In genomic region chr1:134414038-134414437, GRCm38 (mm10) we compare ENCODE assay signal across 8 mouse cellular contexts. TPM values are rescaled to one million over a fixed set of nuclear protein-coding genes. Genes with fewer than 3 reads are reported as not detected.
A peak's percentile ranks its signal among the peaks of the same experiment; 100 is the strongest.
DNase-seq lines count a peak whose midpoint lies in the region; ATAC-seq lines count a peak whose summit lies in the region.
"Had no signal": no experiment of that assay in that cellular context is flagged by ENCODE, and none has a peak within 500 bp of the region (broad histone marks: within the 10 kb centered on the region; RNA-seq: fewer than 3 reads in every experiment).

No protein-coding gene starts in this region.

- peak; percentile 44 to 46 for DNase-seq in kidney, adult 8-10 months
- no peak for DNase-seq in kidney, adult 11 months
- DNase-seq in thymus, postnatal 4 days: no peak
- DNase-seq: cerebellum, adult 11 months had no signal

- no peaks in the 10 kb centered on the region for H3K9me3 ChIP-seq in embryonic facial prominence, embryonic 15.5 days (replicated peaks)
- H3K9me3 ChIP-seq in kidney, embryonic 16.5 days (ENCODE audit: low read length): no peaks in the 10 kb centered on the region
- no peaks in the 10 kb centered on the region for H3K9me3 ChIP-seq in neural tube, embryonic 15.5 days (replicated peaks)

- peaks cover 33% of the 10 kb centered on the region for H3K4me1 ChIP-seq in embryonic facial prominence, embryonic 15.5 days
- peaks cover 35% of the 10 kb centered on the region for H3K4me1 ChIP-seq in kidney, embryonic 16.5 days (ENCODE audit: insufficient read depth, low read length)
- H3K4me1 ChIP-seq in neural tube, embryonic 15.5 days: peaks cover 38% of the 10 kb centered on the region

- 36% methylated on average over 2 of the region's 2 CpGs for WGBS in embryonic facial prominence, embryonic 15.5 days
- WGBS in kidney, embryonic 16.5 days: 36% methylated on average over 2 of the region's 2 CpGs
- WGBS in neural tube, embryonic 15.5 days: 47% methylated on average over 2 of the region's 2 CpGs

- peak overlapping the region; percentile 97 for H3K27ac ChIP-seq in embryonic facial prominence, embryonic 15.5 days (replicated peaks)
- peak overlapping the region; percentile 96; the same call in 1 of the 2 replicates for H3K27ac ChIP-seq in kidney, embryonic 16.5 days (ENCODE audit: low read length)
- 0 out of 2 replicates have a peak overlapping the region, but pooled peaks have one; percentile 96 for H3K27ac ChIP-seq in neural tube, embryonic 15.5 days (replicated peaks)

- H3K4me3 ChIP-seq in embryonic facial prominence, embryonic 15.5 days (replicated peaks): no peak overlapping the region
- no peak overlapping the region for H3K4me3 ChIP-seq in kidney, embryonic 16.5 days (ENCODE audit: low read length)
- no peak overlapping the region for H3K4me3 ChIP-seq in neural tube, embryonic 15.5 days (replicated peaks)

- H3K4me2 ChIP-seq in embryonic facial prominence, embryonic 15.5 days (replicated peaks): no peak overlapping the region
- no peak overlapping the region for H3K4me2 ChIP-seq in kidney, embryonic 16.5 days (replicated peaks; ENCODE audit: low read depth, low read length)
- no peak overlapping the region for H3K4me2 ChIP-seq in neural tube, embryonic 15.5 days

- ATAC-seq in embryonic facial prominence, embryonic 15.5 days (ENCODE audit: insufficient number of reproducible peaks, low FRiP score, low TSS enrichment, low read depth): no peak
- ATAC-seq in kidney, embryonic 16.5 days (ENCODE audit: low FRiP score, low TSS enrichment): no peak
- ATAC-seq in neural tube, embryonic 15.5 days (ENCODE audit: low FRiP score): no peak
- no peak for ATAC-seq in inflammation-experienced regulatory T-cells, adult 6 months

- no peaks in the 10 kb centered on the region for H3K27me3 ChIP-seq in embryonic facial prominence, embryonic 15.5 days
- no peaks in the 10 kb centered on the region for H3K27me3 ChIP-seq in kidney, embryonic 16.5 days (ENCODE audit: insufficient read depth, low read length)
- no peaks in the 10 kb centered on the region for H3K27me3 ChIP-seq in neural tube, embryonic 15.5 days (replicated peaks)

- H3K9ac ChIP-seq in embryonic facial prominence, embryonic 15.5 days: no peak overlapping the region
- H3K9ac ChIP-seq in kidney, embryonic 16.5 days (replicated peaks; ENCODE audit: low read length): peak overlapping the region; percentile 65; the same call in 1 of the 2 replicates
- no peak overlapping the region for H3K9ac ChIP-seq in neural tube, embryonic 15.5 days (replicated peaks)

- peaks cover 24% of the 10 kb centered on the region for H3K36me3 ChIP-seq in embryonic facial prominence, embryonic 15.5 days
- H3K36me3 ChIP-seq in kidney, embryonic 16.5 days (ENCODE audit: insufficient read depth, low read length): peaks cover 21% of the 10 kb centered on the region
- H3K36me3 ChIP-seq in neural tube, embryonic 15.5 days: peaks cover 7% of the 10 kb centered on the region

RNA-seq across cellular contexts. Expression of gene Adipor1, which starts 1.1 kb away (rescaled TPM):
- 102 TPM in 2 replicates for polyA plus RNA-seq in embryonic facial prominence, embryonic 15.5 days (2015; fragmentation: Nextera tagmentation; extraction: Ambion mirVana)
- 98.2 and 101 TPM in 2 replicates for polyA plus RNA-seq in kidney, embryonic 16.5 days (2015; fragmentation: Nextera tagmentation; extraction: Ambion mirVana)
- 84.7 and 86.0 TPM in 2 replicates for polyA plus RNA-seq in neural tube, embryonic 15.5 days (2015; fragmentation: Nextera tagmentation; extraction: Ambion mirVana)
- 10 to 100 TPM; 25.7 to 45.5 (median 33.0) TPM for polyA plus RNA-seq in inflammation-experienced regulatory T-cells, adult 6 months (2017; shearing (Covaris generic))

RNA-seq across cellular contexts. Expression of gene Cyb5r1, which starts 8.7 kb away (rescaled TPM):
- 41.0 and 41.2 TPM in 2 replicates for polyA plus RNA-seq in embryonic facial prominence, embryonic 15.5 days (2015; fragmentation: Nextera tagmentation; extraction: Ambion mirVana)
- 42.7 and 44.1 TPM in 2 replicates for polyA plus RNA-seq in kidney, embryonic 16.5 days (2015; fragmentation: Nextera tagmentation; extraction: Ambion mirVana)
- 18.6 and 24.3 TPM in 2 replicates for polyA plus RNA-seq in neural tube, embryonic 15.5 days (2015; fragmentation: Nextera tagmentation; extraction: Ambion mirVana)
- polyA plus RNA-seq in inflammation-experienced regulatory T-cells, adult 6 months (2017; shearing (Covaris generic)): 10 to 100 TPM; 15.3 to 29.6 (median 23.0) TPM

RNA-seq across cellular contexts. Expression of gene 4933406M09Rik, which starts 28.3 kb away (rescaled TPM):
- not detected in 2 replicates for polyA plus RNA-seq in embryonic facial prominence, embryonic 15.5 days (2015; fragmentation: Nextera tagmentation; extraction: Ambion mirVana)
- not detected in 2 replicates for polyA plus RNA-seq in kidney, embryonic 16.5 days (2015; fragmentation: Nextera tagmentation; extraction: Ambion mirVana)
- polyA plus RNA-seq in neural tube, embryonic 15.5 days (2015; fragmentation: Nextera tagmentation; extraction: Ambion mirVana): not detected in 2 replicates
- not detected for polyA plus RNA-seq in inflammation-experienced regulatory T-cells, adult 6 months (2017; shearing (Covaris generic))

RNA-seq across cellular contexts. Expression of gene Klhl12, which starts 41.3 kb away (rescaled TPM):
- polyA plus RNA-seq in embryonic facial prominence, embryonic 15.5 days (2015; fragmentation: Nextera tagmentation; extraction: Ambion mirVana): 25.6 and 27.6 TPM in 2 replicates
- 32.4 and 35.4 TPM in 2 replicates for polyA plus RNA-seq in kidney, embryonic 16.5 days (2015; fragmentation: Nextera tagmentation; extraction: Ambion mirVana)
- 35.6 and 36.7 TPM in 2 replicates for polyA plus RNA-seq in neural tube, embryonic 15.5 days (2015; fragmentation: Nextera tagmentation; extraction: Ambion mirVana)
- polyA plus RNA-seq in inflammation-experienced regulatory T-cells, adult 6 months (2017; shearing (Covaris generic)): 10 to 100 TPM in 2 of 3 experiments, 1 to 10 TPM in 1; 8.7 to 15.5 (median 12.7) TPM

RNA-seq across cellular contexts. Expression of gene Tmem183a, which starts 52.3 kb away (rescaled TPM):
- 70.3 and 82.6 TPM in 2 replicates for polyA plus RNA-seq in embryonic facial prominence, embryonic 15.5 days (2015; fragmentation: Nextera tagmentation; extraction: Ambion mirVana)
- 79.0 and 88.8 TPM in 2 replicates for polyA plus RNA-seq in kidney, embryonic 16.5 days (2015; fragmentation: Nextera tagmentation; extraction: Ambion mirVana)
- polyA plus RNA-seq in neural tube, embryonic 15.5 days (2015; fragmentation: Nextera tagmentation; extraction: Ambion mirVana): 110 and 112 TPM in 2 replicates
- polyA plus RNA-seq in inflammation-experienced regulatory T-cells, adult 6 months (2017; shearing (Covaris generic)): 10 to 100 TPM; 25.8 to 26.9 (median 26.6) TPM

Comparison
In these comparisons a context has a peak if more than half of its experiments do, and no peak if none do; other contexts are left out.
1. DNase-seq: peak in kidney, adult 8-10 months (2 of 2); none in kidney, adult 11 months (single experiment) and thymus, postnatal 4 days (single experiment).
2. Peak in every context shown above with its lines, with median percentiles within 50 percentile points of each other: H3K27ac ChIP-seq.